21 mouse cellular contexts compared by ENCODE assay signal in genomic region chr14:21458696-21459095, GRCm38 (mm10). TPM values are rescaled to one million over a fixed set of nuclear protein-coding genes. Genes with fewer than 3 reads are reported as not detected.
DNase-seq lines count a peak whose midpoint lies in the region; ATAC-seq lines count a peak whose summit lies in the region.
"Had no signal": no experiment of that assay in that cellular context is flagged by ENCODE, and none has a peak within 500 bp of the region (broad histone marks: within the 10 kb centered on the region; RNA-seq: fewer than 3 reads in every experiment).

No protein-coding gene starts in this region.

- no peak overlapping the region for H3K4me2 ChIP-seq in midbrain, embryonic 11.5 days
- no peak overlapping the region for H3K4me2 ChIP-seq in midbrain, embryonic 14.5 days (ENCODE audit: low read length)
- H3K4me2 ChIP-seq in heart, embryonic 12.5 days = no peak overlapping the region
- H3K4me2 ChIP-seq: embryonic facial prominence, embryonic 12.5 days; forebrain, embryonic 13.5 days; forebrain, embryonic 15.5 days had no signal

- H3K9ac ChIP-seq in midbrain, embryonic 11.5 days (ENCODE audit: low read length) = no peak overlapping the region
- H3K9ac ChIP-seq in midbrain, embryonic 14.5 days (replicated peaks; ENCODE audit: low read length) = no peak overlapping the region
- H3K9ac ChIP-seq in heart, embryonic 12.5 days = no peak overlapping the region
- H3K9ac ChIP-seq: embryonic facial prominence, embryonic 12.5 days; forebrain, embryonic 13.5 days; forebrain, embryonic 15.5 days; forebrain, postnatal 0 days had no signal

- no peak overlapping the region for H3K4me3 ChIP-seq in midbrain, embryonic 11.5 days (ENCODE audit: low read depth, low read length)
- no peak overlapping the region for H3K4me3 ChIP-seq in midbrain, embryonic 14.5 days (replicated peaks; ENCODE audit: low read depth, low read length)
- no peak overlapping the region for H3K4me3 ChIP-seq in limb, embryonic 10.5 days
- no peak overlapping the region for H3K4me3 ChIP-seq in heart, embryonic 12.5 days
- H3K4me3 ChIP-seq: embryonic facial prominence, embryonic 10.5 days; embryonic facial prominence, embryonic 12.5 days; forebrain, embryonic 13.5 days; forebrain, embryonic 15.5 days had no signal

- no peaks in the 10 kb centered on the region for H3K9me3 ChIP-seq in midbrain, embryonic 11.5 days (ENCODE audit: control insufficient read depth, low read length)
- no peaks in the 10 kb centered on the region for H3K9me3 ChIP-seq in midbrain, embryonic 14.5 days (ENCODE audit: control insufficient read depth, low read length)
- no peaks in the 10 kb centered on the region for H3K9me3 ChIP-seq in limb, embryonic 10.5 days (replicated peaks)
- H3K9me3 ChIP-seq in heart, embryonic 12.5 days (replicated peaks) = no peaks in the 10 kb centered on the region
- H3K9me3 ChIP-seq: embryonic facial prominence, embryonic 10.5 days; embryonic facial prominence, embryonic 12.5 days; forebrain, embryonic 13.5 days; forebrain, embryonic 15.5 days; G1E had no signal

- H3K27me3 ChIP-seq in midbrain, embryonic 11.5 days (ENCODE audit: control insufficient read depth, insufficient read depth, low read length) = no peaks in the 10 kb centered on the region
- H3K27me3 ChIP-seq in midbrain, embryonic 14.5 days (ENCODE audit: control insufficient read depth, insufficient read depth, low read length) = no peaks in the 10 kb centered on the region
- no peaks in the 10 kb centered on the region for H3K27me3 ChIP-seq in limb, embryonic 10.5 days (ENCODE audit: low read depth, poor library complexity, severe bottlenecking)
- H3K27me3 ChIP-seq in heart, embryonic 12.5 days (replicated peaks) = no peaks in the 10 kb centered on the region
- H3K27me3 ChIP-seq: CH12.LX; embryonic facial prominence, embryonic 12.5 days; forebrain, embryonic 13.5 days; forebrain, embryonic 15.5 days; Patski had no signal

- no peaks in the 10 kb centered on the region for H3K4me1 ChIP-seq in midbrain, embryonic 11.5 days (ENCODE audit: control insufficient read depth, insufficient read depth, low read length)
- H3K4me1 ChIP-seq in midbrain, embryonic 14.5 days (ENCODE audit: control insufficient read depth, insufficient read depth, low read length) = no peaks in the 10 kb centered on the region
- peaks cover 38% of the 10 kb centered on the region for H3K4me1 ChIP-seq in limb, embryonic 10.5 days
- H3K4me1 ChIP-seq in heart, embryonic 12.5 days (replicated peaks) = peaks cover 13% of the 10 kb centered on the region
- H3K4me1 ChIP-seq: embryonic facial prominence, embryonic 10.5 days; embryonic facial prominence, embryonic 12.5 days; forebrain, embryonic 15.5 days had no signal

- no peaks in the 10 kb centered on the region for H3K36me3 ChIP-seq in midbrain, embryonic 11.5 days (ENCODE audit: control insufficient read depth, insufficient read depth, low read length)
- no peaks in the 10 kb centered on the region for H3K36me3 ChIP-seq in midbrain, embryonic 14.5 days (ENCODE audit: control insufficient read depth, insufficient read depth, low read length)
- H3K36me3 ChIP-seq in limb, embryonic 10.5 days = no peaks in the 10 kb centered on the region
- no peaks in the 10 kb centered on the region for H3K36me3 ChIP-seq in heart, embryonic 12.5 days
- H3K36me3 ChIP-seq: embryonic facial prominence, embryonic 10.5 days; embryonic facial prominence, embryonic 12.5 days; forebrain, embryonic 15.5 days had no signal

- H3K27ac ChIP-seq in midbrain, embryonic 11.5 days (ENCODE audit: low read depth, low read length) = no peak overlapping the region
- no peak overlapping the region for H3K27ac ChIP-seq in midbrain, embryonic 14.5 days (replicated peaks; ENCODE audit: low read depth, low read length)
- H3K27ac ChIP-seq in limb, embryonic 10.5 days = peak overlapping the region; percentile 44
- H3K27ac ChIP-seq in heart, embryonic 12.5 days (ENCODE audit: poor library complexity, severe bottlenecking) = no peak overlapping the region
- H3K27ac ChIP-seq: embryonic facial prominence, embryonic 10.5 days; embryonic facial prominence, embryonic 12.5 days; forebrain, embryonic 13.5 days; forebrain, embryonic 15.5 days had no signal

- peak; percentile 64 for DNase-seq in midbrain, embryonic 11.5 days (ENCODE audit: low spot score, missing footprints)
- no peak for DNase-seq in midbrain, embryonic 14.5 days
- DNase-seq in R1 (ENCODE audit: low read depth, low spot score) (peak; percentile 47), liver (no peak)
- DNase-seq in limb, embryonic 10.5 days (ENCODE audit: low spot score) = no peak
- DNase-seq: adrenal gland, adult 8-10 months; adrenal gland, postnatal 14 days; adrenal gland, postnatal 36 days; B cell, adult 2 months; cerebellum, adult 11 months; forebrain, postnatal 0 days had no signal

- no peak for ATAC-seq in midbrain, embryonic 11.5 days (ENCODE audit: low FRiP score)
- ATAC-seq in midbrain, embryonic 14.5 days (ENCODE audit: low FRiP score, low TSS enrichment) = no peak
- no peak for ATAC-seq in heart, embryonic 12.5 days (ENCODE audit: insufficient number of reproducible peaks, low FRiP score)
- ATAC-seq: activated CD4-positive, CD25-positive, alpha-beta regulatory T cell, adult 4 months; CD4-positive, CD25-positive, alpha-beta regulatory T cell, adult 4 months; forebrain, embryonic 13.5 days; forebrain, embryonic 15.5 days; forebrain, postnatal 0 days; Patski had no signal

- 80% methylated on average over 7 of the region's 7 CpGs for WGBS in midbrain, embryonic 11.5 days
- WGBS in midbrain, embryonic 14.5 days = 81% methylated on average over 7 of the region's 7 CpGs
- 74% methylated on average over 7 of the region's 7 CpGs for WGBS in limb, embryonic 10.5 days
- 76% methylated on average over 7 of the region's 7 CpGs for whole genome bisulfite sequencing in heart, embryonic 12.5 days

RNA-seq across cellular contexts. Expression of gene Kat6b, which starts 22.5 kb away (rescaled TPM):
- 13.5 and 16.3 TPM in 2 replicates for polyA plus RNA-seq in midbrain, embryonic 11.5 days (2014; fragmentation: Nextera tagmentation; extraction: Ambion mirVana)
- 29.4 and 30.7 TPM in 2 replicates for polyA plus RNA-seq in midbrain, embryonic 14.5 days (2014; fragmentation: Nextera tagmentation; extraction: Ambion mirVana)
- 14.5 and 19.6 TPM in 2 replicates for polyA plus RNA-seq in limb, embryonic 10.5 days (2016; fragmentation: Nextera tagmentation; extraction: Ambion mirVana)
- 12.2 and 15.9 TPM in 2 replicates for polyA plus RNA-seq in heart, embryonic 12.5 days (2016; fragmentation: Nextera tagmentation; extraction: Ambion mirVana)

Comparison
In these comparisons a context has a peak if more than half of its experiments do, and no peak if none do; other contexts are left out.
1. DNase-seq: peak in midbrain, embryonic 11.5 days (single experiment) and R1 (single experiment); none in midbrain, embryonic 14.5 days (single experiment), limb, embryonic 10.5 days (single experiment) and liver (single experiment).